Comparison of ENCODE assay signal across 10 mouse cellular contexts in the genomic region with DNA sequence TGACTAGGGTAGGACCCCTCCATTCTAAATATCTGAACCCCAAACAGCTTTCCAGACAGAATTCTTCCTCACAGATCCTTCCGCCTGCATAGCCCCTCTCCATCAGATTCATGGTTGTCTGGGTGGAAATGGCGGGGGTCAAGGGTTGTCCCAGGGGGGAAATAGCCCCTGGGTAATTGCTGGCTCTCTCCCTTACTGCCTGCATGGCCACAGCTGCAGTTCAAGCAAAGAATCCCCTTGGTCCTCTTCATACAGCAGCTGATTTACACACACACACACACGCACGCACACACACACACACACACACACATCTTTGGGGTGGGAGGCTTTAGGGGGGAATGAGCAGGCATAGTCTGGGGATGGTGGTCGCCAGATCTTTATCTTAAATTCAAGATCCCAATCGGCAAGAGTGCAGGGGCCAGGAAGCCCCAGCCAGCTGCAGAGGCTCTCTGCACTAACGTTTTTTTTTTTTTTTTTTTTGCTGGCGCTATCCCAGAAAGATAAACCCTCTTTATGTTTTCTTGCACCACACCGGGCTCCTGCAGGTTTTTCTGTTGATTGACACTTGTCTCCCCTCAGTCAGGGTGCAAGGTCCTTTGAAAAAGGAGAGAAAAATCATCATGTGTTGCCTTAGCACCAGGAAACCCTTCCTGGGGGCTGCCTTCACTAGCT. TPM values are rescaled to one million over a fixed set of nuclear protein-coding genes. Genes with fewer than 3 reads are reported as not detected.
DNase-seq lines count a peak whose midpoint lies in the region; ATAC-seq lines count a peak whose summit lies in the region.
"Had no signal": no experiment of that assay in that cellular context is flagged by ENCODE, and none has a peak within 500 bp of the region (broad histone marks: within the 10 kb centered on the region; RNA-seq: fewer than 3 reads in every experiment).

No protein-coding gene starts in this region.

- no peak overlapping the region for H3K4me2 ChIP-seq in hindbrain, embryonic 16.5 days (ENCODE audit: low read length)
- 0 out of 2 replicates have a peak overlapping the region, but pooled peaks have one; percentile 16 for H3K4me2 ChIP-seq in forebrain, embryonic 14.5 days (ENCODE audit: low read length)
- 0 out of 2 replicates have a peak overlapping the region, but pooled peaks have one; percentile 21 for H3K4me2 ChIP-seq in midbrain, embryonic 14.5 days (ENCODE audit: low read length)
- H3K4me2 ChIP-seq: heart, embryonic 11.5 days had no signal

- H3K27ac ChIP-seq in hindbrain, embryonic 10.5 days: peak overlapping the region; percentile 67
- no peak overlapping the region for H3K27ac ChIP-seq in hindbrain, embryonic 16.5 days (ENCODE audit: low read depth, low read length)
- peak overlapping the region; percentile 93 for H3K27ac ChIP-seq in embryonic facial prominence, embryonic 10.5 days (replicated peaks)
- H3K27ac ChIP-seq in forebrain, embryonic 14.5 days (ENCODE audit: low read depth, low read length): peak overlapping the region; percentile 33; the same call in 1 of the 2 replicates
- 0 out of 2 replicates have a peak overlapping the region, but pooled peaks have one; percentile 20 for H3K27ac ChIP-seq in midbrain, embryonic 14.5 days (replicated peaks; ENCODE audit: low read depth, low read length)

- peak overlapping the region; percentile 16; the same call in 1 of the 2 replicates for H3K4me3 ChIP-seq in hindbrain, embryonic 10.5 days
- H3K4me3 ChIP-seq in hindbrain, embryonic 16.5 days (ENCODE audit: low read length): no peak overlapping the region
- peak overlapping the region; percentile 71 for H3K4me3 ChIP-seq in embryonic facial prominence, embryonic 10.5 days
- no peak overlapping the region for H3K4me3 ChIP-seq in forebrain, embryonic 14.5 days (ENCODE audit: low read depth, low read length)
- H3K4me3 ChIP-seq in midbrain, embryonic 14.5 days (replicated peaks; ENCODE audit: low read depth, low read length): no peak overlapping the region

- peak; percentile 38 for DNase-seq in hindbrain, embryonic 10.5 days (ENCODE audit: low spot score)
- peak; percentile 51 for DNase-seq in embryonic facial prominence, embryonic 10.5 days (ENCODE audit: low spot score)
- no peak for DNase-seq in forebrain, embryonic 14.5 days (ENCODE audit: low spot score)
- no peak for DNase-seq in midbrain, embryonic 14.5 days
- DNase-seq in thymus, postnatal 25 days: no peak
- DNase-seq in urinary bladder, adult 2 months (ENCODE audit: low spot score): no peak
- DNase-seq in spleen, postnatal 4 days (ENCODE audit: low spot score in 2 of 2): no peak
- DNase-seq: adrenal gland, adult 2 months had no signal

- peaks cover 84% of the 10 kb centered on the region for H3K4me1 ChIP-seq in hindbrain, embryonic 10.5 days (replicated peaks)
- H3K4me1 ChIP-seq in hindbrain, embryonic 16.5 days (ENCODE audit: control insufficient read depth, insufficient read depth, low read depth, low read length): peaks cover 18% of the 10 kb centered on the region
- H3K4me1 ChIP-seq in embryonic facial prominence, embryonic 10.5 days: peaks cover 84% of the 10 kb centered on the region
- H3K4me1 ChIP-seq in forebrain, embryonic 14.5 days (ENCODE audit: control insufficient read depth, insufficient read depth, low read length): peaks cover 33% of the 10 kb centered on the region
- peaks cover 40% of the 10 kb centered on the region for H3K4me1 ChIP-seq in midbrain, embryonic 14.5 days (ENCODE audit: control insufficient read depth, insufficient read depth, low read length)

- ATAC-seq in hindbrain, embryonic 16.5 days: no peak
- no peak for ATAC-seq in forebrain, embryonic 14.5 days
- ATAC-seq in midbrain, embryonic 14.5 days (ENCODE audit: low FRiP score, low TSS enrichment): no peak

- 0 out of 2 replicates have a peak, but pooled peaks cover 6% of the 10 kb centered on the region for H3K36me3 ChIP-seq in hindbrain, embryonic 10.5 days
- no peaks in the 10 kb centered on the region for H3K36me3 ChIP-seq in hindbrain, embryonic 16.5 days (ENCODE audit: control insufficient read depth, insufficient read depth, low read length)
- H3K36me3 ChIP-seq in embryonic facial prominence, embryonic 10.5 days (replicated peaks): peaks cover 31% of the 10 kb centered on the region
- 0 out of 2 replicates have a peak, but pooled peaks cover 2% of the 10 kb centered on the region for H3K36me3 ChIP-seq in forebrain, embryonic 14.5 days (ENCODE audit: control insufficient read depth, insufficient read depth, low read length)
- no peaks in the 10 kb centered on the region for H3K36me3 ChIP-seq in midbrain, embryonic 14.5 days (ENCODE audit: control insufficient read depth, insufficient read depth, low read length)

- 10% methylated on average over 9 of the region's 9 CpGs for WGBS in hindbrain, embryonic 10.5 days
- 17% methylated on average over 9 of the region's 9 CpGs for WGBS in hindbrain, embryonic 16.5 days
- WGBS in embryonic facial prominence, embryonic 10.5 days: 12% methylated on average over 9 of the region's 9 CpGs
- 25% methylated on average over 9 of the region's 9 CpGs for whole genome bisulfite sequencing in forebrain, embryonic 14.5 days
- 12% methylated on average over 9 of the region's 9 CpGs for WGBS in midbrain, embryonic 14.5 days

- peaks cover 100% of the 10 kb centered on the region for H3K27me3 ChIP-seq in hindbrain, embryonic 10.5 days (ENCODE audit: insufficient read depth, poor library complexity, severe bottlenecking)
- H3K27me3 ChIP-seq in hindbrain, embryonic 16.5 days (replicated peaks; ENCODE audit: control insufficient read depth, insufficient read depth, low read length): peaks cover 50% of the 10 kb centered on the region
- H3K27me3 ChIP-seq in embryonic facial prominence, embryonic 10.5 days (replicated peaks; ENCODE audit: low read depth, poor library complexity, severe bottlenecking): peaks cover 98% of the 10 kb centered on the region
- H3K27me3 ChIP-seq in forebrain, embryonic 14.5 days (replicated peaks; ENCODE audit: control insufficient read depth, insufficient read depth, low read length): peaks cover 55% of the 10 kb centered on the region
- peaks cover 62% of the 10 kb centered on the region for H3K27me3 ChIP-seq in midbrain, embryonic 14.5 days (ENCODE audit: control insufficient read depth, insufficient read depth, low read length)

- H3K9ac ChIP-seq in hindbrain, embryonic 16.5 days (ENCODE audit: low read depth, low read length): no peak overlapping the region
- peak overlapping the region; percentile 29; the same call in 1 of the 2 replicates for H3K9ac ChIP-seq in forebrain, embryonic 14.5 days (ENCODE audit: low read length)
- H3K9ac ChIP-seq in midbrain, embryonic 14.5 days (replicated peaks; ENCODE audit: low read length): no peak overlapping the region

- H3K9me3 ChIP-seq in hindbrain, embryonic 10.5 days: no peaks in the 10 kb centered on the region
- H3K9me3 ChIP-seq in hindbrain, embryonic 16.5 days (ENCODE audit: control insufficient read depth, low read length): no peaks in the 10 kb centered on the region
- no peaks in the 10 kb centered on the region for H3K9me3 ChIP-seq in embryonic facial prominence, embryonic 10.5 days
- H3K9me3 ChIP-seq in forebrain, embryonic 14.5 days (replicated peaks; ENCODE audit: control insufficient read depth, low read length): no peaks in the 10 kb centered on the region
- no peaks in the 10 kb centered on the region for H3K9me3 ChIP-seq in midbrain, embryonic 14.5 days (ENCODE audit: control insufficient read depth, low read length)

RNA-seq across cellular contexts. Expression of a gene that starts 4.0 kb away (rescaled TPM):
- polyA plus RNA-seq in hindbrain, embryonic 10.5 days (2016; fragmentation: Nextera tagmentation; extraction: Ambion mirVana): 64.4 and 82.8 TPM in 2 replicates
- 57.7 and 84.8 TPM in 2 replicates for polyA plus RNA-seq in hindbrain, embryonic 16.5 days (2015; fragmentation: Nextera tagmentation; extraction: Ambion mirVana)
- polyA plus RNA-seq in embryonic facial prominence, embryonic 10.5 days (2016; fragmentation: Nextera tagmentation; extraction: Ambion mirVana): 287 and 291 TPM in 2 replicates
- polyA plus RNA-seq in forebrain, embryonic 14.5 days (2014; fragmentation: Nextera tagmentation; extraction: Ambion mirVana): 57.9 and 61.8 TPM in 2 replicates
- polyA plus RNA-seq in midbrain, embryonic 14.5 days (2014; fragmentation: Nextera tagmentation; extraction: Ambion mirVana): 50.3 and 51.4 TPM in 2 replicates
- polyA plus RNA-seq in urinary bladder, adult 2 months (2012; rRNA removed): 8.0 and 10.8 TPM in 2 replicates

Comparison
In these comparisons a context has a peak if more than half of its experiments do, and no peak if none do; other contexts are left out.
1. H3K4me3 ChIP-seq: peak in hindbrain, embryonic 10.5 days (single experiment) and embryonic facial prominence, embryonic 10.5 days (single experiment); none in hindbrain, embryonic 16.5 days (single experiment), forebrain, embryonic 14.5 days (single experiment) and midbrain, embryonic 14.5 days (single experiment).
2. DNase-seq: peak in hindbrain, embryonic 10.5 days (single experiment) and embryonic facial prominence, embryonic 10.5 days (single experiment); none in forebrain, embryonic 14.5 days (single experiment), midbrain, embryonic 14.5 days (single experiment), thymus, postnatal 25 days (single experiment), urinary bladder, adult 2 months (single experiment) and spleen, postnatal 4 days (0 of 2).